Mouse (Mus musculus) layer of hippocampus, adult 8-10 months (tissue): ENCODE data around the gene Dmac2. TPM values are rescaled to one million over a fixed set of nuclear protein-coding genes. Genes with fewer than 3 reads are reported as not detected.

Experiments used
- DNase-seq, 2 experiments: peaks; one replicate each; pipeline ENCODE4 v3.0.0; 2022; ENCODE audit warnings: low spot score in 2 of 2
- total RNA-seq, 4 experiments: library from RNA; stranded (reverse); gene quantifications; 2 replicates each; pipeline ENCODE4 v1.2.4; 2022

Gene Dmac2
- total RNA-seq, 4 experiments from 2014 or later = 49.8 to 61.0 (median 52.2) TPM

GRCm38 (mm10) chr7:25614831-25615705, 4.1 kb upstream of the Dmac2 start:
- no peak for DNase-seq

GRCm38 (mm10) chr7:25615706-25616011, 3.6 kb upstream of the Dmac2 start, which contains the start of gene Erich4:
Gene Erich4 (minus strand): TSS chr7:25615892.
- no peak for DNase-seq

DNA sequence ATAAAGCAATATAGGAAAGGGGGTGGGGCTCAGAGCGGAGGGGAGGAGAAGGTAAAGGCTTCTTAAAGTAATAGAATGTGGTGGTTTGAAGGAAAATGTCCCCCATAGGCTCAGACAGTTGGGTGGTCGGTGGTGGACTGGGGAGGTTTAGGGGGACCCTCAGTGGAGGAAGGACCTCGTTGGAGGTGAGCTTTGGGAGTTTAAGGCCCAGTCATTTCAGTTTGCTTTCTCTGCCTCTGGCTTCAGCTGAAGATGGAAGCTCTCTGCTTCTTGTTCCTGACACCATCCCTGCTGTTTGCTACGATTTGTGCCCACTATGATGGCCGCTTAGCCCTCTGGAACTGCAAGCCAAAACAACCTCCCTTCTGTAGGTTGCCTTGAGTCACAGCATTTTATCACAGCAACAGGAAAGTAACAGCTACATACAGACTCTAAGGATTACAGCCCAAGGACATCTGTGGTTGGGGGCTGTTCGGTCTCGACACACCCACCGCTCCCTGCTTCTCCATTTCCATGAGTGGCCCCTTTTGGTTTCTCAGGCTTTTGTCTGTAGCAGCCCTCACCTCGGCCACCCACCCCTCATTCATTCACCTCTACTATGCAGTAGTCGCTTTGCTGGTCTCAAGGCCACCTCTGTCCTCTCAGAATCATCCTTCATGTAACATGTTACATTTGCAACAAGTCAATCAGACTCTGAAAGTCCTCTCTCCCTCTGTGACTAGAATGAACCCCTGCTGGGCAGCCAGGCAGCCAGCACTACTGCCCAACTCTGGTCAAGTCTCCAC, 1.6 kb upstream of the Dmac2 start:
- DNase-seq = no peak

DNA sequence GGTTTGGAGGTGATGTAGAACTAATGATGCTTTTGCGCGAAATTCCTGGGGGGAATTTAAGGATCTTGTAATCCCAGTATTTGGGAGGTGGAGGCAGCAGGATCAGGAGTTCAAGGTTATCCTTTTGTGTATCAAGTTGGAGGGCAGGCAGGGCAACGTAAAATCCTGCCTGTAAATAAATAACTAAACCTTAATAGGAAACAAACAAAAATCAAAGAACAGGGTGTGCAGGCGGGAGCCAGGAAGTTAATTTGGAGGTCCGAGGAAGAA, 443 bp downstream of the Dmac2 start:
- no peak for DNase-seq

DNA sequence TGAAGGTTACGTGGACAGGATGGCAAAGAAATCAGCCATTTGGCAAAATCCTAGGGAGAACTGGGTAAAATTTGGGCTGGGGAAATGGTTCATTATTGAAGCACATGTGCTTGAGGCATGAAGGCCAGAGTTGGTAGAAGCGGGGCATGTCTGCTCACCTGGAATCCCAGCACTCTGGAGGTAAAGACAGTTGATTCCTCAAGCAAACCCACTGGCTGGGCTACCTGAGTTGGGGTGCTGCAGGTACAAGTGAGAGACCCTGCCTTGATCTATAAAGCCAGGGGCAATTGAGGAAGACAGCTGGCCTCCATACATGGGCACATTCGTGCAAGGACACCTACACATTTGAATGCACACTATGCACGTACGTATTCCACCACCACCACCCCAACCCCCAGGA, 887 bp downstream of the Dmac2 start:
- DNase-seq = no peak

DNA sequence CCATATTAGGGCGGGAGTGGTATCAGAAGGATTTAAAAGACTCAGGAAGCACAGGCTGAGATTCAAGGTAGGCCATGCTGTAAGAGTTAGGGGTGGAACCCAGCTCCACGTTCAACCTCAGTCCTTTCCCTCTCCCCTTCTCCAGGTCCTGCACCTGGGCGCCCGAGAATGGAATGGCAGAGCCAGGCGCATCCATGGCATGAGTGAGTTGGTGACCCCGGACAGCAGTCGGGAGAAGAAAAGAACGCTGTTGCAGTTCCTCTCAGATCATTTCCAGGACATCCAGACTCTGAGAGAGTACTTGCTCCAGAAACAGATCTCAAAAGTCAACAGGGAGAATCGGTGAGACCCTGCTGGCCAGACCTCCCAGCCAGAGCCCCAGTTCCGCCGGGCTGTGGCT, 1.5 kb downstream of the Dmac2 start:
- no peak for DNase-seq

DNA sequence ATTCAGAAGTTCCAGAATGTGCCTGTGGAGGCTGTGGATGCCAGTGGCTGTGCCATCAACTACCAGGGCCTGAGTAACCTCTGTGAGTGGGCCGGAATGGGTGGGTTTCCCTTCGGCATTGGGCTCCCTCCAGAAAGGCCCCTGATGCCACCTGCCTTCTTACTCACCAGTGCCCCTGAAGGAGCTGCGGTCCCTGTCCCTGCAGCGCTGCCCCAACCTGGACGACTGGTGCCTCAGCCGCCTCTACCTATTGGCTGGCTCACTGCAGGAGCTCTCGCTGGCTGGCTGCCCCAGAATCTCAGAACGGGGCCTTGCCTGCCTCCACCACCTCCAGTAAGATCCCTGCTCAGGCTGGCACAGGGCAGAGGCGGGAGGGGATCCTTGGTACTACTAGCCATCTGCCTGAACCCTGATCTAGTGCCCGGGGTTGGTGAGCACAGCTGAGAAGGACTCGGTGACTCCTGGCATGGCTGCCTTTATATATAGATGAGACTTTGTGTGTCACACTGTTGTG, 4.7 kb downstream of the Dmac2 start:
- no peak for DNase-seq

DNA sequence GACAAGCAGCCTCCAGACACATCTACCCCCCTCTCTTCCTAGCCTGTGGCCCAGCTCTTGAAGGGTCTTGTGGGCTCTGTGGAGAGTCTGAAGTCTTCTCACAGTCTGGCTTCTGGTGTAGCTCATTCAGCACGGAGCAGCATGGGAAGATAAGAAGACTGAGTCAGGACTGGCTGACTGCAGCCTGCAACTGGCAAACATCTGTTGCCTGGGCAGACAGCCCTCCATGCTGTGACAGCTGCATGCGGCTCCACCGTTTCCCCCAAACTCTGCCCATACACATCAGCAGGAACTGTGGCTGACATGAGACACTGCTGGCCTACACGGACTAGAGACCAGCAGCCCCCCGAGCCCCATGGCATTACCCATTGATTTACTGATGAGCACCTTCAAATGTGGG, 5.6 kb downstream of the Dmac2 start:
- DNase-seq = no peak

GRCm38 (mm10) chr7:25625594-25626250, 6.5 kb downstream of the Dmac2 start:
- DNase-seq = no peak

DNA sequence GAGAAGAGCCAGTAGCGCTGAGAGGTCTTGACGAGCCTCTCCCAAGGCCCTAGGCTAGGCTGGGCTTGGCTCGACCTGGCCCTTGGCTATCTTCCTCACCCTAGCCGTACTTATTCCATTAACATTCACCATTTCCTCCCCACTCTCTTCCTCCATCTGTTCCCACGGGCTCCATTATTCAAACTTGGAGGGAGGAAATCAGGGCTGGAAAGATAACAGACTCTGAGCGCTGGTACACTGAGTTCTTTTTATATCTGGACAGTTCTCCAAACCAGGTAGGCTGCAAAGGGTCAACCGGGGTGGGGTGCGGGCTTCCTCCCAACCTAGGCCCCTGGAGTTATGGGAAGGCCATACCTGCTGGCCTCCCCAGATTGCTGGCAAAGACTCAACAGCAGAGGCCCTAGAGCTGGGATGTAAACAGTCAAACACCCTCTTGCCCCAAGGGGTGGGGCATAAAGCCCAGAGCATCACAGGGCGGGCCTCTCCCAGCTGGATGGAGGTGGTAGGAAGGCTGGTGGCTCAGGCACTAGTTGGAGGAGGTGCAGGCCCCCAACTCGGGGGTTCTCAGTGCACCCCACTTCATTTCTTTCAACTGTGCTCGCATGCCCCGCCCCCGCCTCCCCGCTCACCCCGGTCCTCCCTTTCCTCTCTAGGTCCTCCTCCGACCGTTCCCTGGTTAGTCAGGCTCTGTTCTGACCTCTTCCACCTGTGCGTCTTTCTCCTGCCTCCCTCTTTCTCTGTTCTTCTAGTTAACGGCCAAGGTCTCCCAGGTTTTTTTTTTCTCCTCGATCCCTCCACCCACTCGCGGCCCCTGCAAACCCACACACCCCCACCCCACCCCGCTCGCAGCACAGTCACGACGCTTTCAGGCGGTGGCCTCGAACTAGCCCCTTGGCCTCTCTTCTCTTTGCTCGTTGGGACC, 7.6 kb downstream of the Dmac2 start, which contains the start of gene B3gnt8:
Gene B3gnt8, plus strand, starts transcription at position 146 of the 922 bp plus-strand sequence.
- DNase-seq = no peak

DNA sequence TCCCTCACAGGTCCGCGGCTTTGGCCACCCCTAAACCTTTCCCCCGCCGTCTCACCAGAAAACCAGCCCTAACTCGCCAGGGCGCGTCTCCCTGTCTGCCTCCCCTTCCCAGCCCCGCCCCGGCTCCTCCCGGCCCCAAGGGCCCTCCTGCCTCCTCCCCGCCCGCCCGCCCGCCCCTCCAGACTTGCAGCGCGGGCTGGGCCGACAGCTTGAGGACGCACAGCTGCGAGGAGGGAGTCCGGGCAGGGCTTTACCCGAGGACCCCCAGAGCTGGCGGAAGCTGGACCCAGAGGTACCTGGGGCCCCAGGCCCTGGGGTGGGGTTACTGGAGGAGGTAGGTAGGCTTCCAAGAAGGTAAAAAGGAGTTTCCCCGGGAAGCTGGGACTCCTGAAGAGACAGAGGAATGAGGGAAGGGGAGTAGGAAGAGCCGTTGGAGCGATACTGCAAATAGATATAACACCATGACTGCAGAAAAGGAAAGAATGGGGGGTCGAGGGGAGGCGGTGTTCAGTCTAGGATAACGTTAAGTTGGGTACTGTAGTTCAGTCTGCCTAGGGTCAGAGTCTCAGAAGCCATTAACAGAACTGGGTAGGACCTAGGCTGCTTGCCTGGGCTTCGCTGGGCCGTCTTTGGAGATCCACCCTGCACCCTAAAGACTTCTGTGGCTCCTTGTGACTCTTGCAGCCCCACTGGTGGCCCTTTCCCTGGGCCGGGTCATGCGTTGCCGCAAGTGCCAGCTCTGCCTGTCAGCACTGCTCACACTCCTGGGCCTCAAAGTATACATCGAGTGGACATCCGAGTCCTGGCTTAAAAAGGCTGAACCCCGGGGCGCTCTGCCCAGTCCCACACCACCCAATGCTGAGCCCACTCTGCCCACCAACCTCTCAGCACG, 8.5 kb downstream of the Dmac2 start:
- DNase-seq = no peak

DNA sequence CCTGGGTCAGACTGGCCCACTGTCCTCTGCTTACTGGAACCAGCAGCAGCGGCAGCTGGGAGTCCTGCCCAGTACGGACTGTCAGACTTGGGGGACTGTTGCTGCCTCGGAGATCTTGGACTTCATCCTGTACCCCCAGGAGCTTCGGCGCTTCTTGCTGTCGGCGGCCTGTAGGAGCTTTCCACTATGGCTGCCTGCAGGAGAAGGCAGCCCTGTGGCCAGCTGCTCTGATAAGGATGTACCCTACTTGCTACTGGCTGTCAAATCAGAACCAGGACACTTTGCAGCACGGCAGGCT, 9.1 kb downstream of the Dmac2 start:
- peak in 1 of 2 experiments; percentile 7 for DNase-seq

DNA sequence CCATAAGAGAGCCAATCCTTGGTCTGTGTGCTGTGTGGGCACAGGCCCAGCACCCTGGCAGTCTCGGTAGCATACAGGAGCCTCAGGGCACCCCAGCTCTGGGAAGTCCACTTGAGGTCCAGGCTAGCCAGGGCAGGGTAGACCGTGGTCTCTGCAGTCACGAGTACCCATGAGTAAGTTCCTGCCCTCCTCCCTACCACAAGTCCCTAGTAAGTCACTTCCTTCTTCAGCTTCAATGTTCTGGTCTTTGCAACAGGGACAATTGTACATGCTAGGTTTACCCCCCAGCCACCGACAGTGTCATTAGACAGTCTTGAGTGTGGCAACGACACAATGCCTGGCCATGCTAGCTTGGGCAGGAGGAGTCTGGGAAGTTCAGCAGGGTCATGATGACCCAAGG, 13.5 kb downstream of the Dmac2 start:
- no peak for DNase-seq

- no peak for DNase-seq
Measured at GRCm38 (mm10) chr7:25636373-25636772, 17.2 kb downstream of the Dmac2 start.

- DNase-seq = no peak
Measured at GRCm38 (mm10) chr7:25637099-25637498, 17.9 kb downstream of the Dmac2 start.

DNA sequence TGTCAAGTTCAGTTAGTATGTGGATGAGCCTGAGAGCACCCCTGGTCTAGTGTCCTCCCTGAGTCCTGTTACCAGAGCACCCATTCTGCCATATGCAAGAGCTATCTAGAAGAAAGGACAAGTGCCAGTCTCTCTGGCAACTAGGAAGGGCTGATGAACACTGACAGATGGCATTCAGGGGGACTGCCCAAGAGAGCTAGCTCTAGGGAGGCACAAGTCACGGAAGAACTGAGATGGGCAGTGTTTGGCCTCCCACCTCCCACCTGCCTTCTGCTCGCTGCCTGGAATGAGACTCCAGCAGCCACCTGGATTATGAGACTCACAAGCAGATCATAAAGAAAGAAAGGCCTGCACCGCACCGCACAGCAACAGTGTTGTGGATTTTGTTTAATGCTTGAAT, 20.5 kb downstream of the Dmac2 start:
- DNase-seq = peak in 1 of 2 experiments; percentile 45

- DNase-seq = no peak
Measured at GRCm38 (mm10) chr7:25644136-25644535, 24.9 kb downstream of the Dmac2 start.

GRCm38 (mm10) chr7:25644631-25645030, 25.4 kb downstream of the Dmac2 start:
- no peak for DNase-seq

- no peak for DNase-seq
Measured at GRCm38 (mm10) chr7:25645074-25645473, 25.9 kb downstream of the Dmac2 start.

DNA sequence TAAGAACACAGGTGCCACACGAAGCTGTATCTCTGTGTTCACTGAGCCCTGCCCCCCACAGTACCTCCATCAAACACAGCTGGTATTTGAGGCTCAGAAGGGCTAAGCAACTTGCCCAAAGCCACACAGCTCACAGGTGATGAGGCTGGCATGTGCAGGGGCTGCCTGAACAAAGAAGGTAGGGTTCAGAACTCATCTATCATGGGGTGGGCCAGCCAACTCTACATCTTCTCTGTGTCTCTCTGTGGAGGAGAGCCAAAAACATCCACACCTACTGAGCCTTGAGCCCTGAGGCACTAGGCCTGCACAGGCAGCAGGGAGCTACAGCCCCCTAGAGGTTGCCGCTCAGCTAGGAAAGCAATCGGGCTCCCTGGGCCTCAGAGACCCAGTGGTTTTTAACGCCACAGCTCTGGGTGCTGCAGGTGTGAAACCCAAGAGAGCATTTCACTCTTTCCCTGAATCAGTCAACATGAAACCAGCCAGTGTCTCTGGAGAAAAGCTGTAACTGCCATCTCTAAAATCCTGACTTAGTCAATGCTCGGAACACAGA, 28.4 kb downstream of the Dmac2 start:
- DNase-seq = no peak
